Mouse (Mus musculus) heart, postnatal 0 days (tissue): Measurements from ENCODE around the gene Fbf1.

Experiments used
- CTCF ChIP-seq: IDR thresholded peaks from 2 replicates; pipeline ENCODE4 v1.5.1; 2016; ENCODE audit warnings: antibody characterized with exemption, control low read depth, low read depth
- EP300 ChIP-seq: IDR thresholded peaks from 2 replicates; pipeline ENCODE4 v1.6.1; 2016; ENCODE audit warnings: antibody characterized with exemption, low read depth

DNA sequence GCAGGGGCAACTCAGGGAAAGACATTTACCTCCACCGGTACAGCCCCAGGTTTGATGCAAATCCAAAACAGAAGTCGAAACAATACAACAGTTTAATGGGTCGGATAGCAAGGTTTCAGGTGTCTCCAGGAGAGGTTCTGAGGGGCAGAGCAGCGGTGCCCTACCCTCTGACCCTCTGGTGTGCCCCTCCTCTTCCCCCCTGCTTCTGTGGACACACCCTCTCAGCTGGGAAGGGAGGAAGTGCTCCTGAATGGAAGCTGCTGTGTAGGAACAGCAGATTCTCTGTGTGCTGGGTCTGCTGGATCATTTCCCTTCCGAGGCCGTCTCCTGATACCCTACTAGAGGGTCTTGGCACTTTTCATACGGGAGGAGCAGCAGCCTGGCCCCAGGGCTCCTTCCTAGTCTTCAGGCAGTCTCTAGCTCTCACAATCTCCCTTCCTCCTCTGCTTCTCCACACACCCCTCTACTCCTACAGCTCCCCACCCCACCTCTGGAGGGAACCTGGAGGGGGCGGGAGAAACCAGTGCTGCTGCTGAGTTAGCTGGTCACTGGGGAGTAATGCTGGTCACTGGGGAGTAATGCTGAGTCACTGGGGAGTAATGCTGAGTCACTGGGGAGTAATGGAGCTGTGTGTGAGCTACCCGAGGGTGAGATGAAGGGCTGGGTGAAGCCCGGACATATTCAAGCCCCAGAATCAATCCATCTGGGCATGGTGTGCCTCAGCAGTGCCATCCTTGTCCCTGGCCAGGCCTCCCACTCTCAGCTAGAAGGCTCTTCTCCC is 25.6 kb downstream of the Fbf1 start:
- TF ChIP-seq CTCF (no peak), EP300 (no peak)
